Mouse (Mus musculus) hindbrain, embryonic 15.5 days (tissue): Measurements from ENCODE around the gene Rnf34. TPM values are rescaled to one million over a fixed set of nuclear protein-coding genes. Genes with fewer than 3 reads are reported as not detected.

Source experiments
- ATAC-seq: fragments of 200-750 bp; cut with Nextera tagmentation; 2 replicates; pipeline ENCODE4 v1.8.0; 2017; ENCODE audit warnings: low read depth, moderate number of reproducible peaks, moderate TSS enrichment; ENCODE audit not compliant: low FRiP score
- H3K27ac ChIP-seq: fragments of 300-500 bp; sonication (generic); replicated peaks from 2 replicates; pipeline ENCODE4 v1.5.1; 2015; ENCODE audit warnings: mild to moderate bottlenecking, inconsistent platforms
- H3K27me3 ChIP-seq: fragments of 300-500 bp; sonication (generic); 2 replicates; pipeline ENCODE4 v1.6.1; 2015; ENCODE audit warnings: control low read depth, inconsistent platforms
- H3K36me3 ChIP-seq: fragments of 300-500 bp; sonication (generic); 2 replicates; pipeline ENCODE4 v1.6.1; 2015; ENCODE audit warnings: control low read depth, inconsistent platforms
- H3K4me1 ChIP-seq: fragments of 300-500 bp; sonication (generic); replicated peaks from 2 replicates; pipeline ENCODE4 v1.6.1; 2015; ENCODE audit warnings: control low read depth, inconsistent platforms
- H3K4me2 ChIP-seq: fragments of 300-500 bp; sonication (generic); 2 replicates; pipeline ENCODE4 v1.6.1; 2015; ENCODE audit warnings: moderate library complexity, mild to moderate bottlenecking, inconsistent platforms
- H3K4me3 ChIP-seq: fragments of 300-500 bp; sonication (generic); 2 replicates; pipeline ENCODE4 v1.5.1; 2015; ENCODE audit warnings: mild to moderate bottlenecking, inconsistent platforms
- H3K9ac ChIP-seq: fragments of 300-500 bp; sonication (generic); 2 replicates; pipeline ENCODE4 v1.6.1; 2015; ENCODE audit warnings: inconsistent platforms
- H3K9me3 ChIP-seq: fragments of 300-500 bp; sonication (generic); 2 replicates; pipeline ENCODE4 v1.6.1; 2016; ENCODE audit warnings: control low read depth, inconsistent platforms
- WGBS: fragments of 180-500 bp; shearing (Covaris S2); methylation state at CpG from one replicate; pipeline ENCODE4 v1.1.7; 2015; 5-methylcytosine and 5-hydroxymethylcytosine counted together
- polyA plus RNA-seq: library from polyadenylated mRNA; unstranded; fragments of >200 nt; fragmentation: Nextera tagmentation; extraction: Ambion mirVana; gene quantifications from 2 replicates; pipeline ENCODE4 v1.2.1, GENCODE M21; 2015

The Rnf34 gene
- polyA plus RNA-seq, result 45.0 and 47.5 TPM in 2 replicates

- H3K36me3 ChIP-seq, result no peaks in the 10 kb centered on the region
- H3K4me3 ChIP-seq, result peak within 1 kb of the TSS; percentile 59
- no peaks in the 10 kb centered on the region for H3K9me3 ChIP-seq
- H3K4me1 ChIP-seq, result peaks cover 24% of the 10 kb centered on the region
- no peaks in the 10 kb centered on the region for H3K27me3 ChIP-seq
- ATAC-seq, result peak; percentile 99
- peak within 1 kb of the TSS; percentile 80 for H3K9ac ChIP-seq
- under 1% methylated on average over 57 of the region's 61 CpGs for WGBS
- H3K4me2 ChIP-seq, result peak within 1 kb of the TSS; percentile 83
- peak within 1 kb of the TSS; percentile 92 for H3K27ac ChIP-seq
Measured at GRCm38 (mm10) chr5:122849521-122850318, at the start of gene Rnf34. Gene Rnf34 (plus strand): TSS chr5:122850048.

- no peaks in the 10 kb centered on the region for H3K27me3 ChIP-seq
- ATAC-seq, result no peak; the same call in 1 of the 2 replicates
- peaks cover 25% of the 10 kb centered on the region for H3K4me1 ChIP-seq
- no peak overlapping the region for H3K4me3 ChIP-seq
- H3K36me3 ChIP-seq, result peaks cover 88% of the 10 kb centered on the region
- no peak overlapping the region for H3K4me2 ChIP-seq
- 66% methylated on average over 13 of the region's 13 CpGs for WGBS
- H3K9me3 ChIP-seq, result no peaks in the 10 kb centered on the region
- peak overlapping the region; percentile 70 for H3K27ac ChIP-seq
- no peak overlapping the region for H3K9ac ChIP-seq
Measured at GRCm38 (mm10) chr5:122800345-122801010, 49.4 kb upstream of the Rnf34 start.

- H3K4me1 ChIP-seq, result peaks cover 25% of the 10 kb centered on the region
- H3K9me3 ChIP-seq, result no peaks in the 10 kb centered on the region
- H3K4me2 ChIP-seq, result no peak overlapping the region
- 96% methylated on average over 8 of the region's 8 CpGs for WGBS
- H3K4me3 ChIP-seq, result no peak overlapping the region
- no peak overlapping the region for H3K27ac ChIP-seq
- no peaks in the 10 kb centered on the region for H3K27me3 ChIP-seq
- peaks cover 91% of the 10 kb centered on the region for H3K36me3 ChIP-seq
- H3K9ac ChIP-seq, result no peak overlapping the region
- ATAC-seq, result no peak
Measured at GRCm38 (mm10) chr5:122801684-122802083, 48.2 kb upstream of the Rnf34 start.

GRCm38 (mm10) chr5:122802706-122803105 is 47.1 kb upstream of the Rnf34 start:
- H3K36me3 ChIP-seq, result peaks cover 94% of the 10 kb centered on the region
- no peak for ATAC-seq
- peaks cover 25% of the 10 kb centered on the region for H3K4me1 ChIP-seq
- no peak overlapping the region for H3K4me3 ChIP-seq
- no peaks in the 10 kb centered on the region for H3K9me3 ChIP-seq
- no peak overlapping the region for H3K9ac ChIP-seq
- no peak overlapping the region for H3K27ac ChIP-seq
- no peaks in the 10 kb centered on the region for H3K27me3 ChIP-seq
- H3K4me2 ChIP-seq, result no peak overlapping the region
- WGBS, result 55% methylated on average over 9 of the region's 9 CpGs

- Histone ChIP-seq H3K4me1 (peaks cover 4% of the 10 kb centered on the region), H3K27me3 (no peaks in the 10 kb centered on the region), H3K4me2 (no peak overlapping the region), H3K9me3 (no peaks in the 10 kb centered on the region), H3K4me3 (no peak overlapping the region), H3K9ac (no peak overlapping the region), H3K27ac (no peak overlapping the region), H3K36me3 (peaks cover 90% of the 10 kb centered on the region)
- ATAC-seq, result no peak
- 61% methylated on average over 3 of the region's 3 CpGs for WGBS
Measured at GRCm38 (mm10) chr5:122805503-122805902, 44.3 kb upstream of the Rnf34 start.

- 96% methylated on average over 8 of the region's 9 CpGs for WGBS
- ATAC-seq, result no peak; the same call in 1 of the 2 replicates
- H3K9ac ChIP-seq, result no peak overlapping the region
- H3K4me3 ChIP-seq, result no peak overlapping the region
- peaks cover 78% of the 10 kb centered on the region for H3K36me3 ChIP-seq
- no peaks in the 10 kb centered on the region for H3K4me1 ChIP-seq
- H3K27ac ChIP-seq, result no peak overlapping the region
- H3K9me3 ChIP-seq, result no peaks in the 10 kb centered on the region
- H3K4me2 ChIP-seq, result no peak overlapping the region
- H3K27me3 ChIP-seq, result no peaks in the 10 kb centered on the region
Measured at GRCm38 (mm10) chr5:122811364-122812079, 38.3 kb upstream of the Rnf34 start.

GRCm38 (mm10) chr5:122812699-122813098 is 37.1 kb upstream of the Rnf34 start:
- WGBS, result 73% methylated on average over 3 of the region's 3 CpGs
- no peak overlapping the region for H3K4me3 ChIP-seq
- H3K9me3 ChIP-seq, result no peaks in the 10 kb centered on the region
- no peak for ATAC-seq
- no peaks in the 10 kb centered on the region for H3K27me3 ChIP-seq
- peaks cover 77% of the 10 kb centered on the region for H3K36me3 ChIP-seq
- H3K4me2 ChIP-seq, result no peak overlapping the region
- H3K9ac ChIP-seq, result no peak overlapping the region
- H3K27ac ChIP-seq, result no peak overlapping the region
- H3K4me1 ChIP-seq, result no peaks in the 10 kb centered on the region

GRCm38 (mm10) chr5:122820777-122821523 is 28.9 kb upstream of the Rnf34 start, which contains the start of gene Anapc5:
Gene Anapc5 (minus strand): TSS chr5:122821339.
- Histone ChIP-seq H3K27me3 (no peaks in the 10 kb centered on the region), H3K36me3 (peaks cover 28% of the 10 kb centered on the region), H3K4me3 (peak within 1 kb of the TSS; percentile 98), H3K9ac (peak within 1 kb of the TSS; percentile 97), H3K27ac (peak within 1 kb of the TSS; percentile 98), H3K4me2 (peak within 1 kb of the TSS; percentile 67), H3K4me1 (peaks cover 19% of the 10 kb centered on the region), H3K9me3 (no peaks in the 10 kb centered on the region)
- 0% methylated on average over 55 of the region's 55 CpGs for WGBS
- peak; percentile 99 for ATAC-seq

GRCm38 (mm10) chr5:122821524-122821885 is 28.3 kb upstream of the Rnf34 start:
- under 1% methylated on average over 10 of the region's 10 CpGs for WGBS
- Histone ChIP-seq H3K9me3 (no peaks in the 10 kb centered on the region), H3K36me3 (peaks cover 26% of the 10 kb centered on the region), H3K9ac (peak overlapping the region; percentile 43), H3K4me1 (peaks cover 19% of the 10 kb centered on the region), H3K4me3 (peak overlapping the region; percentile 98), H3K4me2 (peak overlapping the region; percentile 67), H3K27me3 (no peaks in the 10 kb centered on the region), H3K27ac (peak overlapping the region; percentile 98)
- ATAC-seq, result peak; percentile 73

- WGBS, result 91% methylated on average over 4 of the region's 4 CpGs
- H3K4me3 ChIP-seq, result no peak overlapping the region
- H3K27me3 ChIP-seq, result no peaks in the 10 kb centered on the region
Measured at GRCm38 (mm10) chr5:122822441-122822840, 27.4 kb upstream of the Rnf34 start.

GRCm38 (mm10) chr5:122823976-122824375 is 25.9 kb upstream of the Rnf34 start:
- WGBS, result 76% methylated on average over 1 of the region's 1 CpGs
- no peaks in the 10 kb centered on the region for H3K9me3 ChIP-seq
- no peak overlapping the region for H3K9ac ChIP-seq
- H3K4me1 ChIP-seq, result peaks cover 13% of the 10 kb centered on the region
- no peak overlapping the region for H3K27ac ChIP-seq
- H3K27me3 ChIP-seq, result no peaks in the 10 kb centered on the region
- H3K4me2 ChIP-seq, result no peak overlapping the region
- H3K36me3 ChIP-seq, result peaks cover 3% of the 10 kb centered on the region; the same call in 1 of the 2 replicates
- ATAC-seq, result no peak
- H3K4me3 ChIP-seq, result no peak overlapping the region

More at GRCm38 (mm10) chr5:122822441-122822840, 27.4 kb upstream of the Rnf34 start:
- no peak for ATAC-seq
- Histone ChIP-seq H3K36me3 (peaks cover 18% of the 10 kb centered on the region), H3K4me1 (peaks cover 19% of the 10 kb centered on the region), H3K9ac (no peak overlapping the region), H3K4me2 (no peak overlapping the region), H3K27ac (no peak overlapping the region), H3K9me3 (no peaks in the 10 kb centered on the region)
